Mouse (Mus musculus): ENCODE data around the gene Ern1.

DNA sequence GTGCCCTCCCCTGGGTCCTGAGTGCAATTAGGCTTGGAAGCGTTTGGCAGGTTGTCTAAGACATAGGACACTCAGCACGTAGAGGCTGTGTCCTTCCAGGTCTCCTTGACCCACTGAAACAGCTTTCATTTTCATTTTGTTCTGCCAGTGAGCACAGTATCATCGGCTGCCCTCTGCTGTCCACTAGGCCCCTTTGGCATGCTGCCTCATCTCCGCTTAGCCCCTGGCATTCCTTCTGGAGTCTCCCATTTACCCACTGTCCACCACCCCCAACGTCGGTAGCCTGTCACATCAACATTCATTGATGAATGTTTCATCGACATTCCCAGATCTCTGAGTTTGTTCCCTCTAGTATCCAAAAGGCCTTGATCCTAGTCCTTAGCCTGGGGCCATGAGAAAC lies 105.8 kb downstream of the Ern1 start:
- peak; percentile 44 for TF ChIP-seq CTCF (IDR thresholded peaks at IDR 0.05; ENCODE audit: low read depth, low read length)
- TF ChIP-seq POLR2A (IDR thresholded peaks at IDR 0.05; ENCODE audit: extremely low read depth, insufficient read depth, low read length), result no peak

All from liver, adult 2 months (tissue).